Mouse (Mus musculus) megakaryocyte-erythroid progenitor cell, adult 5-6 weeks (primary cell): Measurements from ENCODE around the gene Ttc23. TPM values are rescaled to one million over a fixed set of nuclear protein-coding genes. Genes with fewer than 3 reads are reported as not detected.
A peak's percentile ranks its signal among the peaks of the same experiment; 100 is the strongest.

Experiments
- ATAC-seq: replicated peaks from 2 replicates; pipeline ENCODE4 v1.8.0; 2016; ENCODE audit warnings: mild to moderate bottlenecking, inconsistent platforms; ENCODE audit not compliant: severe bottlenecking, poor library complexity, low FRiP score, low TSS enrichment
- total RNA-seq, 2 experiments: library from RNA; stranded (forward) in 1 of 2; stranded (reverse) in 1 of 2; fragments of 200-1000, 215-1000 nt in 1 of 2; fragments of >200 nt in 1 of 2; fragmentation: Nextera tagmentation in 1 of 2; gene quantifications; 2 replicates each; pipeline ENCODE4 v1.2.3; 2014 to 2017

The Ttc23 gene
- total RNA-seq (2014; fragmentation: Nextera tagmentation) (1.4 and 12.5 TPM in 2 replicates), total RNA-seq (2017) (0.95 and 3.6 TPM in 2 replicates)

DNA sequence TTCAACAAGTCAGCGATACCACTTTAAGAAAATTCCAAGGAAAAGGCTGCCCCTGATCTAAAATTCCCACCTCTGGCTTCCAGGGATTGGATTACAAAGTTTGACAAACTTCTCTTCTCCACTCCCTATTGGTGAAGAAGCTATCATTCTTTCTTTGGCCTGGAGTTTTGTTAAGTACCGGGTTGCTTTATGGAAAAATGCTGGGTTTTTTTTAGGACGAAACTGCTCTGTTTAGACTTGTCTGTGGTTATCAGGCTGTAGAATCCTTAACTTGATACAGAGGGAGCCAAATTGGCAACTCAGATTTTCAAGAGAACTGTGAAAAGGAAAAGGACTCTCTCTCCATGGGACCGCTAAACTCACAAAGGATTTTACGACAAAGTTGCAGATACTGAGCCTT is at the start of gene Ttc23:
TSS of gene Ttc23 (plus strand) at position 134 of the 400 bp plus-strand sequence.
- ATAC-seq = no peak

GRCm38 (mm10) chr7:67598050-67598449 is 49.2 kb upstream of the Ttc23 start:
- no peak for ATAC-seq

DNA sequence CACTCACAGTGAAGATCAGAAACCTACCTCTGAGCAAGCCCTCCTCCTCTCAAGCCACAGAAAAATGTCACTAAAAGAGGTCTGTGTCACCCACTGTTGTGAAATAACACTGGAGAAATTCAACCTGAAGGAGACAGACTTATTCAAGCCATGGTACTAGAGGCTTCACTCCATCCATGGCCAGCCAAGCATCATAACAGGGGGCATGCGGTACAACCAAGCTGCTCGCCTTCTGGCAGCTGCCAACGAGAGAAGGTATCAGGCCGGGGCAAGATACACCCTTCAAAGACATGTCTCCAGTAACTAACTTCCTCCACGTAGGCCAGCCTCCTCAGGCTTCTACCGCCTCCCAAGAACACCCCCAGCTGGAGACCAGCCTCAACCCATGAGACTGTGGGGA is 42.1 kb upstream of the Ttc23 start:
- no peak for ATAC-seq

DNA sequence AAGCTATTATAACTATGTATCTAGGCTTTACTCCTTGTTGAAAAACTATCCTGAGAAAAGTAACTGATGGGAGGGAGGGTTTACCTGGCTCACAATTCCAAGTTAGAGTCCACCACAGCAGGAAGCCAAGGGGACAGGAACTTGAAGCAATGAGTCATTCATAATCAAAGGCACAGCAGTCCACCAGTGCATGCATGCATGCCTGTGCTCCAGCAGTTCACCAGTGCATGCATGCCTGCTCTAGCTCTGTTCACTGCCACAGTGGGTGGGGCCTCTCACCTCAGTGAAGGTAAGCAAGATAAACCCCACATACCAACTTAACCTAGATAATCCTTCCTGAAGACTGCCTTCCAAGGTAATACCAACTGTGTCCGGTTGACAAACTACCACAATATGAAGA is 41.0 kb upstream of the Ttc23 start:
- no peak for ATAC-seq

- no peak for ATAC-seq
These were observed 39.4 kb upstream of the Ttc23 start for GRCm38 (mm10) chr7:67607669-67608347.

GRCm38 (mm10) chr7:67608348-67609024 is 38.7 kb upstream of the Ttc23 start:
- no peak for ATAC-seq

DNA sequence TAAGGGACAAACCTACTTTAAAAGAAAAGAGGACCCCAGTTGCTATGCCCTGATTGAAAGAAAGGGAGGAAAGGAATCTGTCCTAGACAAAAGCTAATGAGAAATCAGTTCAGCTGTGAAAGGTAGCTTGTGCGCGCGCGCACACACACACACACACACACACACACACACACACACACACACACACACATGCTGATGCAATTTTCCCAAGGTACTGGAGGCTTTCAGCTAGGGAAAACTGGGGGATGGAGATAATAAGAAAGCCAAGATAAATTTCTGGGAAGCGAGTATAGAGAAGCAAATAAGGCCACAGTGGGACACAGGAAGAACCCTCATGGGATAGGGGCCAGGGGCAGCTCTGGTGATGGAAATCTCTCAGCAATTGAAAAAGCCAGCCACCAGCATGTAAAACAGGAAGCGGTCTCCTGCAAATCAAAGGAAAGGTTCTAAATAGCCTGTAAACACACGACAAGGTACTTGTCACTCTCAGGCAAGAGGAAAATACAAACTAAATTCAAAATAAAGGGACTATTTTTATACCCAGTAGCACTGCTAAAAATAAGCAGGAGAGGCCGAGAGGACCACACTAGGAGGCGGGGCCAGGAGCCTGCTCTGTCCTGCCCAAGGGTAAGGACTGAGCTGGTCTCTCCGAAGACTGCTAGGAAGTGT is 33.3 kb upstream of the Ttc23 start:
- no peak for ATAC-seq

- no peak for ATAC-seq
These were observed 32.7 kb upstream of the Ttc23 start for GRCm38 (mm10) chr7:67614464-67614861.

- no peak for ATAC-seq
These were observed 30.3 kb upstream of the Ttc23 start for GRCm38 (mm10) chr7:67616890-67617289.

GRCm38 (mm10) chr7:67617646-67618045 is 29.6 kb upstream of the Ttc23 start:
- no peak for ATAC-seq

GRCm38 (mm10) chr7:67618316-67618715 is 28.9 kb upstream of the Ttc23 start:
- no peak for ATAC-seq

GRCm38 (mm10) chr7:67619836-67620235 is 27.4 kb upstream of the Ttc23 start:
- ATAC-seq = no peak

GRCm38 (mm10) chr7:67622151-67622550 is 25.1 kb upstream of the Ttc23 start:
- ATAC-seq = no peak

- no peak for ATAC-seq
These were observed 20.5 kb upstream of the Ttc23 start for GRCm38 (mm10) chr7:67626671-67627070.

GRCm38 (mm10) chr7:67629681-67630080 is 17.5 kb upstream of the Ttc23 start:
- ATAC-seq = no peak

DNA sequence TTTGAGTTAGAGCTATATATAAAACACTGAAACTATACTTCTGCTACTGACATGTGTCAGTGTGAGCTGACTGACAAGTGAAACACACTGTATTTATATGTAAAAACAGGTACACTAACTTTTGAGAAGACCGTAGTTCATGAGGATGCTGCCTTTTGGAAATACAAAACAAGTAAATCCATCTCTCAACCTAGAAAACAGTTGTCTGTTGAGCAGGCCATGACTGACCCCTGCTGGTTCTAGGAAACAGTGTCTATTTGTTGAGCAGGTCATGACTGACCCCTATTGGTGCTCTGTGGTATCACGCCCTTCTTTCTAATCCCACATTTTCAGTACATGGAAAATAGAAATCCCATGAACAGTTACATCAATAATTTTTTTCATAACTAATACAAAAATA is 16.4 kb upstream of the Ttc23 start:
- peak; percentile 97 for ATAC-seq

DNA sequence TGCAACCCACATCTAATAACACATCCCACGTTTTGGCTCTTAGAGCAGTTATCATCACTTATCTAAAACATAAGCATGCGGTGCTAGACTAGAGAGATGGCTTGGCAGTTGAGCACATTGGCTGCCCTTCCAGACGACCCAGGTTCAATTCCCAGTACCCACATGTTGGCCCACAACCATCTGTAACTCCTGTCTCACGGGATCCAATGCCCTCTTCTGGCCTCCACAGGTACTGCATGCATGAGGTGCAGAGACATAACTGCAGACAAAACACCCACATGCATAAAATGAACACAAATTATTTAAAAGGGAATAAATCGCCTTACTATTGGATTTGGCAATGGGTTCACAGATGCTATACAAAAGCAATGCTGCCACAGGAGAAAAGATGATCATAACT is 14.8 kb upstream of the Ttc23 start:
- ATAC-seq = no peak

- no peak for ATAC-seq
These were observed 13.0 kb upstream of the Ttc23 start for GRCm38 (mm10) chr7:67634210-67634609.

DNA sequence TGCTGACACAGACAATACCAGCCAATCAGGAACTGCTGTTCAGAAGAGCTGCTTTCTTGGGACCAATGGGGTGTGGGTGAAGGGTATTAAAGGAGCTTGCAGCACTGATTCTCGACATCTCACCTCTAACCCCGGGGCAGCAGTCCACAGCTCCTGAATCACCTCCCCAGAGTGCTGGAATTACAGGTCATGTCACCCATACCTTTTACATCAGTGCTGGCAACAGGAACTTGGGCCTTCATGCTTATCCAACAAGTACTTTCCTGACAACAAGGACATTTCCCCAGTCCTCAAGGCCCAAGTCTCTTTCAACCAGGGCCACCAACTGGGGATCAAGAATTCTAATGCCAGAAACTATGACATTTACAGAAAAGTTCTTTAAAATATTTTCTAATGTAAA is 11.0 kb upstream of the Ttc23 start:
- no peak for ATAC-seq

GRCm38 (mm10) chr7:67639006-67639405 is 8.2 kb upstream of the Ttc23 start:
- ATAC-seq = no peak

GRCm38 (mm10) chr7:67642955-67643354 is 4.3 kb upstream of the Ttc23 start:
- ATAC-seq = no peak
